Mouse (Mus musculus) heart, postnatal 4 days (tissue): ENCODE data around the gene Gpr141. TPM values are rescaled to one million over a fixed set of nuclear protein-coding genes. Genes with fewer than 3 reads are reported as not detected.

Experiments used
- DNase-seq: peaks from one replicate; pipeline ENCODE4 v3.0.0; 2021
- total RNA-seq, 2 experiments: library from RNA; stranded (reverse); gene quantifications; 2 replicates each; pipeline ENCODE4 v1.2.3; 2021

Gene Gpr141
- total RNA-seq, 2 experiments from 2014 or later: 0.14 to 0.17 TPM

DNA sequence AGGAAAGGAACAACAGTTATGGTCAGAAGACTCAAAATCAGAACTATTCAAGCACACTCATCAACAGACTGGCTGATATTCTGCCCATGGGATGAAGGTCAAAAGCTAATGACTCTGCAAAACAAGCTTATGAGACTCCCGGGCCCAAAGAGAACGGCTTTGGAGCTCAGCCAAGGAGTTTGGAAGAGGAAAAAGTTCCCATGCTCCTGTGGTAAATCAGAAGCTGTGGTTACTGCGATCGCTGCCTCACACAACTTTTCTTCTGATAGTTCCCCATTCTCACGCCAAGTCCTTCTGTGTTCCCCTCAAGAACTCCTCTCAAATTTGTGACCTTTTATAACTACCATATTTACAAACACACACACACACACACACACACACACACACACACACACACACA, 105.1 kb downstream of the Gpr141 start:
- DNase-seq: peak; percentile 27

GRCm38 (mm10) chr13:19717201-19717600, 106.9 kb downstream of the Gpr141 start:
- DNase-seq: no peak

DNA sequence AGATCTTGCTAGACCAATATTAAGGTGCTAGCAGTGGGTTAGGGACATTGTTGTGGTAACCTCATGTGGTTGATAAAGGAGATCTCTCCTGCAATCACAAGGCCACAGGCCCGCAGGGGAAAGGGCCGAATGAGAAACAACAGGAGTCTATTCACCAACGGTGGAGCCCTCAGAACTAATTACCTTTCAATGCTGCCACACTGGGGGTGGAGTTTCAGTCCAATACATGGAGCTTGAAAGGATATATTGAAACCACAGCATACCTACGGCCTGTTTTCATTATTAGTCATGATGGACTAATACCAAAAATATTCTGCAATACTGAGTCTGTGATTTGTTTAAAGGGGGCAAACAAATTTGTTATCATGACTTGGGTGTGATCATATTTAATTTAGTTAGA, 120.3 kb downstream of the Gpr141 start:
- no peak for DNase-seq

DNA sequence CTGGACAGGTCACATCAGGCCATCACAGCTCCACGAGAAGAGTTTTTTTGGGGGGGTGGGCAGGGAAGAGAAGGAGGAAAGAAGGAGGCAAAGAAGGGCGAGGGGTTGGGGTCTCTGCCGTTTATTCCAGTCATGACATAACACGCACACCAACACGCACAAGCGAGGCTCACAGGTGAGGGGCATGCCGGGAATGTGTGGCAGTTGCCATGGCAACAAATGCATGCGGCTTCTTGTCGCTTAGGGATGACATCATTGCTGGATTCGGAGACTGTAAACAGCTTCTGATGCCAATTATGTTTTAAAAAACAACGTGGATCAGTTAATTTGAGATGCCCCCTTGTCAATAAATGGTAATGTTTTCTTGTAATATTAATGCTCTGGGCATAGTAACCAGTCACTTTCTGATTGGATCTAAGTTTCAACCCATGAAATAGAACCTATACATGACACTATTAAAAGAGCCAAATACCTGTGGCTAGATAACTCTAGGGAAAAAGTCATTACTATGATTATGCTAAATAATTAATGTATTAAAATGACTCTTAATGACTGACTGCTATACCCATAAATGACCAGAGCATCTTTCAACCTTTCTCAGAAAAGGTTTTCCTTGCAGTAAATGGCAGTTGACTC, 122.5 kb downstream of the Gpr141 start:
- no peak for DNase-seq

DNA sequence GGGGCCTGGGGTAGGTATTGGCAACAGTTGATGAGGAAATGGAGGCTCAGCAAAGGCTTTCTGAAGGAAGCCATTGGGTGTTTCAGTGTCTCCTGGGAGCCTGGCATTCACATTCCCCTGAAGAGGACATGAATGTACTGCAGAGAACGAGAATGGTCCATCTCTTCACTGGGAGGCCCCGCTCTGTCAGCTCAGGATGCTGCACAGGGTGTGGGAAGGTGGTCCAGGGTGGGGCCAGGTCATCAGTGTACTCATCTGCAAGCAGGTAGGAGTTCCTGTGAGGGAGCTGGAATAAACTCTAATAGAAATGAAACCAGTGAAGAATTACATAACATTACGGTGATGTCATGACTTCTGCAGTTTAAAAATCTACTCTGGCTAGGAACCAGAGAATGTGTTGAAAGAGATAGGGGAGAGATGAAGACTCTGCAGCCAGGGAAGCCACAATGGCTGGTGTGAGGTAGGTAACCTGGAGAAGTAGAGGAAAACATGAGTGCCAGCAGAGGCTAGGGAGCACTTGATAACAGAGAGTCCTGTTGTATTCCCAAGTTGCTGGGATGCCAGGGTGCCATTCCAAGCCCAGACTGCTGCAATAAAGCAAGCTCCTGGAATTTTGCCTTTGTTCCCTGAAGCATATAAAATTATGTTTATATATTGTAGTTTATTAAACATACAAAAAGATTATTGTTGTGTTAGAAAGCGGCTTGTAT, 123.2 kb downstream of the Gpr141 start:
- DNase-seq: no peak

Other genes with a start within 250 kb of the Gpr141 start
- 10 to 100 TPM; 11.3 to 12.5 TPM for gene Epdr1, start 204.3 kb downstream of the Gpr141 start, total RNA-seq
- gene Sfrp4, start 201.2 kb downstream of the Gpr141 start, total RNA-seq: under 1 TPM in 1 of 2 experiments, not detected in 1; 0.16 TPM
- under 1 TPM; 0.18 to 0.24 TPM for gene Nme8, start 126.5 kb downstream of the Gpr141 start, total RNA-seq